In genomic region chr16:24874235-24874634, GRCm38 (mm10) we compare ENCODE assay signal across 9 mouse cellular contexts.
DNase-seq lines count a peak whose midpoint lies in the region; ATAC-seq and TF ChIP-seq lines count a peak whose summit lies in the region.
"Had no signal": no experiment of that assay in that cellular context is flagged by ENCODE, and none has a peak within 500 bp of the region (broad histone marks: within the 10 kb centered on the region; RNA-seq: fewer than 3 reads in every experiment).

No protein-coding gene starts in this region.

- no peak overlapping the region for H3K4me3 ChIP-seq in heart, adult 2 months
- H3K4me3 ChIP-seq in forebrain, embryonic 11.5 days (ENCODE audit: low read depth, low read length): no peak overlapping the region
- H3K4me3 ChIP-seq: hindbrain, embryonic 15.5 days had no signal

- DNase-seq in heart, adult 2 months: peak in 1 of 2 experiments; percentile 40
- no peak for DNase-seq in heart, postnatal 25 days (ENCODE audit: low spot score)
- peak; percentile 66 to 74 for DNase-seq in B cell, adult 2 months
- DNase-seq in brain, adult 2 months (ENCODE audit: low read depth, low spot score): peak; percentile 47
- DNase-seq in kidney, postnatal 14 days: peak; percentile 75
- DNase-seq in retina, postnatal 1 day: peak; percentile 41
- DNase-seq in layer of hippocampus, postnatal 10 days (ENCODE audit: low spot score in 2 of 2): no peak
- DNase-seq in forebrain, embryonic 11.5 days (ENCODE audit: low spot score): no peak

- no peak overlapping the region for H3K27ac ChIP-seq in heart, adult 2 months
- H3K27ac ChIP-seq in forebrain, embryonic 11.5 days (ENCODE audit: low read depth, low read length): no peak overlapping the region
- H3K27ac ChIP-seq: hindbrain, embryonic 15.5 days had no signal

- no peak for TF ChIP-seq POLR2A in heart, adult 2 months (IDR thresholded peaks at IDR 0.05; ENCODE audit: insufficient read depth, low read depth, low read length)

- no peaks in the 10 kb centered on the region for H3K27me3 ChIP-seq in heart, adult 2 months (ENCODE audit: control insufficient read depth, insufficient read depth, low read length)
- H3K27me3 ChIP-seq in forebrain, embryonic 11.5 days (ENCODE audit: control insufficient read depth, insufficient read depth, low read length): no peaks in the 10 kb centered on the region
- H3K27me3 ChIP-seq: hindbrain, embryonic 15.5 days had no signal

- H3K4me1 ChIP-seq in heart, adult 2 months (ENCODE audit: control insufficient read depth, insufficient read depth, low read length): peaks cover 3% of the 10 kb centered on the region; the same call in 1 of the 2 replicates
- H3K4me1 ChIP-seq in forebrain, embryonic 11.5 days (replicated peaks; ENCODE audit: control insufficient read depth, insufficient read depth, low read length): no peaks in the 10 kb centered on the region
- H3K4me1 ChIP-seq: hindbrain, embryonic 15.5 days had no signal

- H3K9me3 ChIP-seq in forebrain, embryonic 11.5 days (ENCODE audit: control insufficient read depth, low read length): no peaks in the 10 kb centered on the region; the same call in 1 of the 2 replicates

- H3K36me3 ChIP-seq in heart, adult 2 months (ENCODE audit: control insufficient read depth, insufficient read depth, low read length): peaks cover 2% of the 10 kb centered on the region
- no peaks in the 10 kb centered on the region for H3K36me3 ChIP-seq in forebrain, embryonic 11.5 days (ENCODE audit: control insufficient read depth, insufficient read depth, low read length)
- H3K36me3 ChIP-seq: hindbrain, embryonic 15.5 days had no signal

- intact Hi-C loops in heart, adult 2 months (cut with DNase I): no loop called here
- intact Hi-C loops in heart, postnatal 25 days (cut with DNase I): no loop called here

- H3K9ac ChIP-seq in heart, adult 2 months (ENCODE audit: low read depth, low read length): no peak overlapping the region
- H3K9ac ChIP-seq in forebrain, embryonic 11.5 days (ENCODE audit: low read length): no peak overlapping the region
- H3K9ac ChIP-seq: hindbrain, embryonic 15.5 days had no signal

- TF ChIP-seq EP300 in heart, adult 2 months (IDR thresholded peaks at IDR 0.05; ENCODE audit: insufficient read depth, low read depth, low read length): no peak

- peak; percentile 53 for TF ChIP-seq CTCF in heart, adult 2 months (IDR thresholded peaks at IDR 0.05)

- no peak for ATAC-seq in forebrain, embryonic 11.5 days (replicated peaks; ENCODE audit: low FRiP score)

- no peaks in the 10 kb centered on the region; the same call in 1 of the 2 replicates for H3K79me2 ChIP-seq in heart, adult 2 months (replicated peaks; ENCODE audit: control insufficient read depth, insufficient read depth, low read length)

- H3K4me2 ChIP-seq in forebrain, embryonic 11.5 days (ENCODE audit: low read depth, low read length, severe bottlenecking): no peak overlapping the region
- H3K4me2 ChIP-seq: hindbrain, embryonic 15.5 days had no signal

- WGBS in heart, adult 2 months: 69% methylated on average over 4 of the region's 4 CpGs
- 81% methylated on average over 4 of the region's 4 CpGs for WGBS in forebrain, embryonic 11.5 days

Comparison
In these comparisons a context has a peak if more than half of its experiments do, and no peak if none do; other contexts are left out.
1. DNase-seq: peak in B cell, adult 2 months (2 of 2), brain, adult 2 months (single experiment), kidney, postnatal 14 days (single experiment) and retina, postnatal 1 day (single experiment); none in heart, postnatal 25 days (single experiment), layer of hippocampus, postnatal 10 days (0 of 2) and forebrain, embryonic 11.5 days (single experiment).